Mouse (Mus musculus) thymus, postnatal 0 days (tissue): ENCODE results near the gene Serinc4. TPM values are rescaled to one million over a fixed set of nuclear protein-coding genes. Genes with fewer than 3 reads are reported as not detected.

Source experiments
- DNase-seq: peaks from one replicate; pipeline ENCODE4 v3.0.0-alpha.2; 2015; ENCODE audit warnings: low spot score
- microRNA-seq: library from miRNA; unstranded; fragments of <30 nt; microRNA quantifications from one replicate; pipeline ENCODE4, GENCODE M21; 2016; ENCODE audit warnings: borderline number of aligned reads
- polyA plus RNA-seq: library from polyadenylated mRNA; unstranded; fragments of >200 nt; fragmentation: Nextera tagmentation; extraction: Ambion mirVana; gene quantifications from 2 replicates; pipeline ENCODE4 v1.2.1, GENCODE M21; 2015

Gene Serinc4
- polyA plus RNA-seq, 1 experiment from 2014 or later, result 0.14 TPM

DNA sequence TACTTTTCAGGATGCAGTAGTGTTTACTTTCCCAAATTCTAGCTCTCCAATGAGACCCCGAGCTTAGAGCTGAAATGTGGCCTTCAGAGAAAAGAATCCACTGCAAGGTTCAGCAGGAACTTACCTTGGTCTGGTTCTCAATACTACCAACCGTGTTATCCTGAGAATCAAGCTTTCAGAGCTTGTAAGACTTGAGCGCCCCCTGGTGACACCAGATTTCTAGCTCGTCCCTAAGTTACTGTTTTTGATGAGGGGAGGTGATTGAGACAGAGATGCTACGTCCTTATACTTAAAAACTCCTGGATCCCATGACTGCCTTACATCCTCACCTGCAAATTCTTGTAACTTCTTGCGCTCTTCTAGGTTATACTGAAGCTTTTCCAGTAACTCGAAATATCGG, 60.0 kb downstream of the Serinc4 start:
- DNase-seq, result peak; percentile 81

Small RNA genes within 50 kb of the gene (microRNA-seq; reads per million reads assigned to microRNA genes)
- gene Gm22953, result not detected

Other genes starting within 250 kb of the Serinc4 start
- 23.0 and 24.3 TPM in 2 replicates for gene Trp53bp1, start 185.4 kb downstream of the Serinc4 start, polyA plus RNA-seq
- gene Map1a, start 167.2 kb downstream of the Serinc4 start, polyA plus RNA-seq, result 0.28 and 0.39 TPM in 2 replicates
- gene Ppip5k1, start 101.4 kb downstream of the Serinc4 start, polyA plus RNA-seq, result 8.5 and 8.7 TPM in 2 replicates
- gene Ckmt1, start 99.1 kb downstream of the Serinc4 start, polyA plus RNA-seq, result 5.9 and 7.0 TPM in 2 replicates
- 0.07 TPM in 1 of 2 replicates, not detected in the other for gene Strc, start 69.6 kb downstream of the Serinc4 start, polyA plus RNA-seq
- 319 and 390 TPM in 2 replicates for gene Pdia3, start 43.0 kb downstream of the Serinc4 start, polyA plus RNA-seq
- 1.6 and 2.1 TPM in 2 replicates for gene Catsper2, start 43.0 kb downstream of the Serinc4 start, polyA plus RNA-seq
- gene Ell3, start 12.5 kb downstream of the Serinc4 start, polyA plus RNA-seq, result 1.6 TPM in 2 replicates
- 522 and 560 TPM in 2 replicates for gene Serf2, start 7.6 kb downstream of the Serinc4 start, polyA plus RNA-seq
- 111 and 114 TPM in 2 replicates for gene Hypk, start 3.5 kb downstream of the Serinc4 start, polyA plus RNA-seq
- 55.0 and 56.2 TPM in 2 replicates for gene Mfap1b, start 17.3 kb upstream of the Serinc4 start, polyA plus RNA-seq
- 30.6 and 34.0 TPM in 2 replicates for gene Mfap1a, start 49.9 kb upstream of the Serinc4 start, polyA plus RNA-seq
- 21.5 and 23.5 TPM in 2 replicates for gene Wdr76, start 49.9 kb upstream of the Serinc4 start, polyA plus RNA-seq